Mouse (Mus musculus) adrenal gland, postnatal 10 days (tissue): ENCODE measurements around the gene Plpp6. TPM values are rescaled to one million over a fixed set of nuclear protein-coding genes. Genes with fewer than 3 reads are reported as not detected.

Experiments used
- DNase-seq: peaks from one replicate; pipeline ENCODE4 v3.0.0; 2021; ENCODE audit warnings: mixed read lengths
- long read RNA-seq, 2 experiments: library from polyadenylated mRNA; stranded (forward); transcript quantifications; one replicate each; pipeline ENCODE4 v2.0.0; 2021
- total RNA-seq, 2 experiments: library from RNA; stranded (reverse); gene quantifications; 2 replicates each; pipeline ENCODE4 v1.2.3; 2021

The Plpp6 gene
- 10 to 100 TPM; 20.7 to 22.7 TPM for total RNA-seq
- long read RNA-seq, experiment 1, transcript Plpp6-201 (1 exons, 2,859 nt) = major isoform, 16 of 16 reads
- long read RNA-seq, experiment 1, partial matches to known transcripts = 0 of 16 reads
- long read RNA-seq, experiment 1, other reads (novel, unspliced or antisense) = 0 of 16 reads
- long read RNA-seq, experiment 2, transcript Plpp6-201 (1 exons, 2,859 nt) = major isoform, 22 of 22 reads
- long read RNA-seq, experiment 2, partial matches to known transcripts = 0 of 22 reads
- long read RNA-seq, experiment 2, other reads (novel, unspliced or antisense) = 0 of 22 reads

GRCm38 (mm10) chr19:28963842-28964551 lies at the start of gene Plpp6:
TSS of gene Plpp6 (plus strand) at chr19:28963953.
- peak; percentile 89 for DNase-seq

GRCm38 (mm10) chr19:28914598-28914997 lies 49.2 kb upstream of the Plpp6 start:
- DNase-seq = no peak

GRCm38 (mm10) chr19:28915602-28916250 lies 48.0 kb upstream of the Plpp6 start:
- no peak for DNase-seq

GRCm38 (mm10) chr19:28916492-28916891 lies 47.3 kb upstream of the Plpp6 start:
- no peak for DNase-seq

GRCm38 (mm10) chr19:28917839-28918238 lies 45.9 kb upstream of the Plpp6 start:
- no peak for DNase-seq

- peak; percentile 40 for DNase-seq
Measured at GRCm38 (mm10) chr19:28926366-28926765, 37.4 kb upstream of the Plpp6 start.

- no peak for DNase-seq
Measured at GRCm38 (mm10) chr19:28927396-28927795, 36.4 kb upstream of the Plpp6 start.

- DNase-seq = no peak
Measured at GRCm38 (mm10) chr19:28929034-28929433, 34.7 kb upstream of the Plpp6 start.

- peak; percentile 65 for DNase-seq
Measured at GRCm38 (mm10) chr19:28934897-28935296, 28.9 kb upstream of the Plpp6 start.

- DNase-seq = peak; percentile 21
Measured at GRCm38 (mm10) chr19:28940135-28940874, 23.4 kb upstream of the Plpp6 start.

GRCm38 (mm10) chr19:28941271-28941670 lies 22.5 kb upstream of the Plpp6 start:
- no peak for DNase-seq

- no peak for DNase-seq
Measured at GRCm38 (mm10) chr19:28946782-28947181, 17.0 kb upstream of the Plpp6 start.

- DNase-seq = peak; percentile 23
Measured at GRCm38 (mm10) chr19:28947311-28947710, 16.4 kb upstream of the Plpp6 start.

GRCm38 (mm10) chr19:28951251-28951650 lies 12.5 kb upstream of the Plpp6 start:
- no peak for DNase-seq

- peak; percentile 32 for DNase-seq
Measured at GRCm38 (mm10) chr19:28963113-28963512, 640 bp upstream of the Plpp6 start.

- no peak for DNase-seq
Measured at GRCm38 (mm10) chr19:28963513-28963841, 276 bp upstream of the Plpp6 start.

GRCm38 (mm10) chr19:28964552-28964903 lies 775 bp downstream of the Plpp6 start:
- DNase-seq = no peak

GRCm38 (mm10) chr19:28967652-28968051 lies 3.9 kb downstream of the Plpp6 start, which contains the start of gene 4430402I18Rik:
TSS of gene 4430402I18Rik (minus strand) at chr19:28967800.
- peak; percentile 45 for DNase-seq

GRCm38 (mm10) chr19:28968178-28968577 lies 4.4 kb downstream of the Plpp6 start:
- DNase-seq = peak; percentile 46

GRCm38 (mm10) chr19:28969231-28969630 lies 5.5 kb downstream of the Plpp6 start:
- peak; percentile 34 for DNase-seq

- no peak for DNase-seq
Measured at GRCm38 (mm10) chr19:28970251-28970650, 6.5 kb downstream of the Plpp6 start.

GRCm38 (mm10) chr19:28974862-28975611 lies 11.3 kb downstream of the Plpp6 start:
- DNase-seq = peak; percentile 90
